Mouse (Mus musculus) mesoderm, embryonic 11.5 days (tissue): ENCODE measurements around the gene Trabd2b.

Experiments
- DNase-seq: peaks from one replicate; pipeline ENCODE4 v3.0.0-alpha.2; 2012; ENCODE audit warnings: low read depth, low spot score

Gene Trabd2b

DNA sequence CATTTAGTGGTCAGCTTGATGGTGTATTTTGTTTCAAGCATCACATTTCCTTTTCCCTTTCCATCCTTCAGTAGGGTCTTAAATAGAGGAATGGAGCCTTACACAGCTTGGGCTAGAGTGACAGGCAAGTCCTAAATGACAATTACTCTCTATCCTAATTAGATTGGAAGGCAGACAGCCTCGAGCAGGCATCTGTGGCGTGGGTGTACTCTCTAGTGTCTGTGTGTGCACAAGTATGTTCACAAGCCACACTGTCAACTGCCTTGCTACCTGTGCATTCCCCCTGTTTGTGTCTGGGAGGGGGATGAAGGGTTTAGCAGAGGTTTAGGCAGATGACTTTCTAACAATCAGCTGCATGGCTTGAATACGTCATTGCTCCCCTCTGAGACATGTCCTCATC is 6.7 kb upstream of the Trabd2b start:
- DNase-seq = no peak

DNA sequence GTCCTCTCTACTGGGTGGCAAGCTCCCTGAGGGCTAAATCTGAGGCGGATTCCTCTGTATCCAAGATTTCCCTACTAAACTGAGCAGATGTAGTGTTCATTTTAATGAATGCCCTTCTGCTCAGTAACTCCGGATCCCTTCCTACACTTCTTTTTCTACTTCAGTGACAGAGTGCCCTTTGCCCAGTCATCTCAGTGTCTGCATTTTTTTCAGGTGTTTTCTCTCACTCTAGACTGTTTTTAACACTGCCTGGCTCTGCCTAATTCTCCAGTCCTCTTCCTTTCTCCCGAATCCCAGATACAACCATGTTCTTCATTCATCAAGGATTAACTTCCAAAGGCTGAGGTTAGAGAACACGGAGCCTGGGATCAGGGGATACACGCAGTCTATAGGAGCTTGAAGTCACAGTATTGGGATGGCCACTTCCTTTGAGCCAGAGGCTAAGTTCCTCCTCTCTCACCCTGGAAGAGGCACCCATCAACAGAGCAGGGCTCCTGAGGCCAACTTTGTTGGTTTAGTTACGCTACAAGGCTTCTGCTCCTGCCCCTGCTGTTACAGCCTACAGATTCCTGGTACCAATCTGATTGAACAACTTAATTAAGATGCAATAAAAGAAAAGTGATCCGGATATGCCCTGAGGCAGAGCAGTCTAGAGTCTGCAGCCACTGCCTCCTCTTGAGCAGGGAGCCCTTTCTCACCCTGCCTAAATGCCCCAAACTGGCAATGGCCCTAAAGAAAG is 4.4 kb upstream of the Trabd2b start:
- no peak for DNase-seq

DNA sequence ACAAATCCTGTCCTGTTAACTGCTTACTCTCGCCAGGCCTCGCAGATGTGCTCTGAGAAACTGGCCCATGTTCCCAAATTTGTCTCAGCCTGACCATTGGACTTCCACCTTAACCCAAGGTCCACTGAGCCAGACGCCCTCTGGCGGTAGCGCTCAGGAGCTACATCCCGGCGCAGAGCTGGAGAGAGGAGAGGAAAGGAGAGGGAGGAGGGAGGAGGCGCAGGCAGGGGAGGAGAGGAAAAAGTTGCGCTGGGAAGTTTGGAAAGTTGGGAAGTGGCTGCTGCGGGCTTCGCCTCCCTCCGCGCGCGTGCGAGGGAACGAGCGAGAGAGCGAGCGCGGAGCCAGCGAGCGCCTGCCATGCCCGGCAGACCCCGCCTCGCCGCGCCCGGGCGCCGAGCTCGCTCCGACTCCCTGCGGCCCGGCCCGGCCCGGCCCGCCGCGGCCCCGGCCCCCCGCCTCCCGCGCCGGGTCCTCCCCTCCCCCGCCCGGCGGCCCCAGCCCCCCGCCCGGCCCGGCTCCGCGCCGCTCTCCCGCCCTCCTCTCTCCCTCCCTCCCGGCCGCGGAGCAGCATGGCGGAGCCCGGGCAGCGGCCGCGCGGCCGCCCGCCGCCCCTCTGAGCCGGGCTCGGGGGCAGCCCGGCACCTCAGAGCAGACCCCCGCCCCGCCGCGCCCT is 706 bp upstream of the Trabd2b start:
- peak; percentile 96 for DNase-seq

DNA sequence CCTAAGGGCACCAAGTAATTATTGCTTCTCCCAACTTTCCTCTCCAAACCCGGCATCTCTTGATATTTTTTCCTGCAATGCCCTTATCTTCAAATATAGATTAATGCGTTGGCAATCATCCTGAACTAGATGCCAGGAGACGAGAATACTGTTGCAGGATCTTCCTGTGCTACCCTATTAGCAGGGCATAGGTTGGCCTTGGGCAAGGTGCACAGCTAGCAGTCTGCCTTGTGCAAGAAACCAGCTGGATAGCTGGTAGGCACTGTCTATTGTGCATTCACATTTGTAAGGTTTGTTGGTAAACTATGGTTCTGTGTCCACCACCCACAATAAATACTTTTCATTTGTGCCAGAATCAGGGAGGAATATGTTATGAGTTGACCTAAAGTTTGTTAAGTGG is 992 bp downstream of the Trabd2b start:
- DNase-seq = no peak

DNA sequence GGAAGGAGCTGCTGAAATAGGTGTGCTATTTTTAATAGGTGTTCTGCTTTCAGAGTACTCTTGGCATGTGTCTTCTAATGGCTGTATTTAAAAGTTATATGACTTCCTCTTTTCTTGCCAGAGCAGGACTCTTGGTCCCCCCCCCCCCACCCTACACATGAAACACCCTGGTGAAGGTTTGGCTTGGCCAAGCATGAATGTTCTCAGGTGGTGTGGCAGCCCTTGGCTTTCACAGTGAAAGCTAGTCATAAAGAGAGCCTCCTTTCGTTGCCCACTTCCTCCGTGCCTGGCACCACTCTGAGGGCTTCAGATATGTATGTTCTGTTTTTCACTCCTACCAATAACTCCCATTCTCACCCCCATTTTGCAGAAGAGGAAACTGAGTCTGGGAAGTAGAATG is 1.8 kb downstream of the Trabd2b start:
- no peak for DNase-seq

DNA sequence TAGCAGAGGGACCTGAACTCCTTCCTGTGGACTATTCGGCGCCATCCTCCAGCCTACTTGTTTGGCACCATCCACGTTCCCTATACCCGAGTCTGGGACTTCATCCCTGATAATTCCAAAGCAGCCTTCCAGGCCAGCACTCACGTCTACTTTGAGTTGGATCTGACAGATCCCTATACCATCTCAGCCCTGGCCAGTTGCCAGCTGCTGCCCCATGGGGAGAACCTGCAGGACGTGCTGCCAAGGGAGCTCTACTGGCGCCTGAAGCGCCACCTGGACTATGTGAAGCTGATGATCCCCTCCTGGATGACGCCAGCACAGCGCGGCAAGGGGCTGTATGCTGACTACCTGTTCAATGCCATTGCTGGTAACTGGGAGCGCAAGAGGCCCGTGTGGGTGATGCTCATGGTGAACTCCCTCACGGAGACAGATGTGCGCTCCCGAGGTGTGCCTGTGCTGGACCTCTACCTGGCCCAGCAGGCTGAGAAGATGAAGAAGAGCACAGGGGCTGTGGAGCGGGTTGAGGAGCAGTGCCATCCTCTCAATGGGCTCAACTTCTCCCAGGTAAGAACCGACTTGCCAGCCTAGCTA is 2.5 kb downstream of the Trabd2b start:
- DNase-seq = no peak

DNA sequence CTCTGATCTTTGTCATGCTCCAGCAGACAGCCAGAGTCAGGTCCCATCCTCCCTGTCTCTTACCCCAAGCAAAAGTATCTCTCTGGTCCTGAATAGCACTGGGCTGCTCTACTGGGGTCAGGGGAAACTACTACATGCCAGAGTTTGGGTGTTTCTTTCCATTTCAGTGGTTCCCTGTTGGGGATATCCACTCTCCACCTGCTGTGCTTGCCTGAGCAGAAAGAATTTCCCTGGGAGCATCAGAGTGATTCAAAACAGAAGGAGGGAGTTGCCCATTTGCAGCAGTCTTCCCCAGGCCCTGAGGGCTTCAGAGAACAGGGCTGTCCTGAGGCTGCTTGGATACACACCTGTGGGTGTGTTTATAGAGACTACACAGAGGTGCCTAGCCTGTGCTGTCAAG is 3.0 kb downstream of the Trabd2b start:
- DNase-seq = no peak

DNA sequence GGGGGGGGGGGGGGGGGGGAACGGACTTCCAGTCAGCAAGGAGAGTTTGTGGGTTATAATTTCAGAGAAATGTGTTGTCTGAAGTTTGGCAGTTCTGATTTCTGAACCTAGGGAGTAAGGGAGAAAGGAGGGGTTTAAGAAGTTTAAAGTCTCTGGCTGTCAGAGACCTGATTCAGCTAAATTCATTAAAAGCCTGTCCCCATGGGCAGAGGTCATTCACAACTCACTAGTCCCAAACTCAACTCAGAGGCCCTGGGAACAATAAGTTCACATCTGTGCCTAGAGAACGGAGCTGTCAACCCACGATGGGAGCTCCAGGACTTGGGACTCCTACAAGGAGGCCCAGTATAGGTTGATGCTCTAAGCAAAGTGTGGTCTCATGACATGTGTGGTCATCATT is 3.5 kb downstream of the Trabd2b start:
- DNase-seq = no peak

DNA sequence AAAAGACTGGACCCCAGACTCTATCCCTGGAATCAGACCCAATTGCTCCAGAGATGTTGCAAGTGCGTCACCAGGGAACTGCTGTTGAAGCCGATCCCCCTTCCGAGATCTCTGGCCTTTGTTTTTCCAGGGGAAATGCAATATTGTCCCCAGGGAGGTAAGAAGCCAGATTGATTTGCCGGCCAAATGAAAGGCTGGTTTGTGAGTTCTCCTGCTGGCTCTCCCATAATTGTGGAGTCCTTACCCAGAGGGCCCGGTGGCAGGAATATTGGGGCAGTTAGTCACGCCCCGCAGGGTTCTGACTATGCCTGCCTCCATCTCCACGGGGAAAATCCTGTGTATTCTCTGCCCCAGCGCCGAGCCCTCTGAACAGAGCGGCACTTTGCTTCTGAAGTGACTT is 3.9 kb downstream of the Trabd2b start:
- peak; percentile 64 for DNase-seq

DNA sequence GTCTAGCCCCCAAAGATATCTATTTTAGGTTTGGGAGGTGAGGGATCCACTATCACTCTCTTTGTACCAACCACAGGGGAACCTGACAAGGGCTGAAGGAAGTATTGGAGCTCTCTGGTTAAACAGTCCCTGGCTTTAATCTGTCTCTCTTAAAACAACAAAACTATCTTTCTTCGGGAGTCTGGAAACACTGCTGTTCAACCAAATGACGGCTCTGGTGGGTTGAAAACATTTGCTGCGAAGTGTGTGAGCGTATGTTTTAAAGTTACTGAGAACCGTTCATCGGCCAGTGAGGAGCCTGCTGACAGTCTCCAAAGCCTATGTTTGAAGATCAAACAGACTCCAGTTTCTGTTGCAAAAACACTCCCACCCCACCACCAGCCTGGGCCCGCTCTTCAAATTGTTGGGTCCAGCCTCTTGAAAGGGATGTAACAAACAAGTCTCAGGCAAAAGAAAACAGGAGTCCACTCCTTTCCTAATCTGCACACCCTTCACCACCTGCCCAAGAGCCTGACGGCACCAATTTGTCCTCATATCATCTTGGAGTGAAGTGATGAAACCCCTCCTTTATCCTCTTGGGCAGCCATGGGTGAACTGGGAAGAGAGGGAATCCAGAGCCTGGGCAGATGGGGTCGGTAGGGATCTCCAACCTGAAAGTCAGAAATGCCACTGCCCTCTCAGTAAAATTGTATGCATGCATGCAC is 4.6 kb downstream of the Trabd2b start:
- no peak for DNase-seq

DNA sequence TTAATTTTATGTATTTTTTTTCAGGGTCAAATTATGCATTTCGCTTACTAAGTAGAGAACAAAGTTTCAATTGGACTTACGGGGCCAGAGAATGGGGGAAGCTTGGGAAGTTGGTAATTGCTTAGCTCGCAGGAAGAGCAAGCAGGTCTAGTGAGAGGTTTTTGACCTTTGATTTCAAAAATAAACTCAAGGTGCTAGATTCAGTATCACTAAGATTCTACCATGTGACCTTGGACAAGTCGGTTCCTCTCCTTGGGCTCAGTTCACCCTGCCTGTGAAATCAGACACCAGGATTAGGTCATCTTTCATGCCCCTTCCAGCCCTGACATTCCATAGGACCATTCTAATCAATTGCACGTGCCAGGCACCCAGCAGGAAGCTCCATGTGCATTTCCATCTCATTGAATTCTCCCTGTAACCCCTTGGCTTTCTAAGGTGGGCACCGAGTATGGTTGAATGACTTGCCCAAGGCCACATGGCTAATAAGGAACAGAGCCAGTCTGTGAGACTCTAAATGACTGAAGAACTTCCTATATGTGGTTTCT is 5.4 kb downstream of the Trabd2b start:
- peak; percentile 38 for DNase-seq

DNA sequence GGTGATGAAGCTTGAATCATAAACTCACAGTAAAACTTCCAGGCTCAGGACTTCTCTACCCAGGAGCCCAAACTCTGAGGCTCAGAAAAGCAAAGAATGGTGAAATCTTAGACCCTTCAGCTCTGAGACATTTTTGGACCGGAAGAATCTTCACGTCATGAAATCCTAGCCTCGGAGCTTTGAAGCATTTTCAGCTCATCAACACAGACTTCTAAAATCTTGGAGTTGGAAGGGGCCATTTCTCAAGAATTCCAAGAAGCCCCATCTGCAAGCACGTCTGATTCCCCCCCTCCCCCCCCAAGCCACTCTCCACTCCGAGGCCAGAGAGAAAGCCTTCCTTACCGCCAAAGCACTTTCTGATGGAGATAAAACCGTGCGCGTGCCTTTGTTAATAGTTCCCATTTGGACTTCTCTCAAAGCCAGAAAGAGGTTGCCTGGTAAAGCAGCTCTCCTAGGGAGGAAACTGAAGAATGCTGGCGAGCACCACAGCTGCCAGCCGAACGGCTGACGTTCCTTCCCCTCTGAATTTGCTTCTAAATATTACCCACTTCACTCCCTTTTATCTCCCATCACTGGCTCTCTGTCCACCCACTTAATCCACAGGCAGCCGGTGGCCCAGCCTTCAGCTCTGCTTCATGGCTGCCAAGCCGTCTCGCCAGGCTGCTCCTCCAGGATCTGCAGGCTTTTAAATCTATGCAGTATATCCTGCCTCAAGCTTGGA is 9.6 kb downstream of the Trabd2b start:
- no peak for DNase-seq

DNA sequence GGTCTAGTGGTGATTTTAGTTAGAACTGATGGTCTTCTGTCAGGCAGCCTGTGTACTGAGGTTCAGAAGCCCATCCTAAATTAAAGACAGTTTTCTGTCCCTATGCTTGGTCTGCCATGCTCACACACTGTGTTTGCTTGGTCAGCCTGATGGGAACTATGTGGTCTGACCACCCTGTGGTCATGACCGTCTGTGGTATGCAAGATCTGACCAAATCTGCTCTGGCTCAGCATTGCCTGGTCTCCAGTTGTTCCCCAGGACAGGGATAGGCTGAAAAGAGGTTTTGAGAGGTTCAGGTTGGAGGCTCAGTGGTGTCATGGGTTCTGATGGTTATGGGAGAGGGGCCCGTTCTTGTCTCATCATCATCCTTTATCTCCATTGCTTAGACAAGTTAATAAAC is 13.6 kb downstream of the Trabd2b start:
- DNase-seq = no peak

DNA sequence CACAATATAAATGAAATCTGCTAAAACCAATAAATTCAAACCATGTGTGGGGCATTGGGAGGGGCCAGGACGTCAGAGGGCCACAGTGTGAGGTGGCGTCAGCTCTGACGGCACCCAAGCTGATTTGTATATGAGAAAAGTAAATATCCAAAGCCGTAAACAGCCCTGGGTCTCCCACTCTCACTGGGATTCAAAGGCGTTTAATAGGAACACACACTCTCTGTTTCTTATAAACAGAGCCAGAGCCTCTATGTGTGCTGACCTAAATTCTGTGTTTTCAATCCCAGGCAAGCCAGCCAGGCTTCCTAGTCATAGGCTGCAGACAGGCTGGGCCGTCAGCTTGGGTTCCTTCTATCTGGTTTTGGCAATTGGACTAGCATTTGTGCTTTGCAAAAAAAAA is 16.6 kb downstream of the Trabd2b start:
- no peak for DNase-seq

DNA sequence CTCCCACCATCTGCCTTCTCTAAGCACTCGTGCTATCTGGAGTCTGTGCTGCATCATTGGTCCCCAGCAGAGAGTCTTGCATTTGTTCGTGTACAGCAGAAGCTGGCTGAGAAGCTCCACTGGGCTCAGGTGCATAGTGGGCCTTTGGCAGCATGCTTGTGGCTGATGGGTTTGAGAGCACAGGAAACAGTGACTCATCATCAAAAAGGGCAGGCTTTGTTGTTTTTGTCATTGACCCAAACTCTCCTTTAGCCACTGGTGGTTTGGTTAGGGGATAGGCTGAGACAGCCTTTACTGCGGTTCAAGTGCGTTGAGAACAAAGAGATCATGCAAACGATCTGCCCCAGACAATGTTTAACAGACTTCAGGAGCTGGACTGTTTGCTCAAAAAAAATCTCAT is 19.3 kb downstream of the Trabd2b start:
- no peak for DNase-seq

DNA sequence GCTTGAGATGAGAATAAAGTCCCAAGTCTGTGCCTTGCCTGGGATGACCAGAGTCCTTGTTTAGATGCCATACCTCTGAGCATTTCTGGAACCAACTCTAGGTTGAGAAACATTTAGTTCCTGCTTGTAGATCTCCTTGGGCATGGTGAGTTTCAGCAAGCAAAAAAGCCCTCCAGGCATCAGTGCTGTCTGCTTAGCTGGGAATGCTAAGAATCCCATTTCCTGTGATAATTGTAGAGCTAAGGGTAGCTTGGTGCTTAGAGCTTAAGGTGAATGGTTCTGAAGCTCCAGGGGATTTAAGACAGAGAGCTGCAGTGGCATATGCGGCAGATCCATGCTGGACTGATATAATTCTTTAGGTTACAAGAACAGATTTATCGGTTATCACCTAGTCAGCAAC is 26.2 kb downstream of the Trabd2b start:
- DNase-seq = no peak

DNA sequence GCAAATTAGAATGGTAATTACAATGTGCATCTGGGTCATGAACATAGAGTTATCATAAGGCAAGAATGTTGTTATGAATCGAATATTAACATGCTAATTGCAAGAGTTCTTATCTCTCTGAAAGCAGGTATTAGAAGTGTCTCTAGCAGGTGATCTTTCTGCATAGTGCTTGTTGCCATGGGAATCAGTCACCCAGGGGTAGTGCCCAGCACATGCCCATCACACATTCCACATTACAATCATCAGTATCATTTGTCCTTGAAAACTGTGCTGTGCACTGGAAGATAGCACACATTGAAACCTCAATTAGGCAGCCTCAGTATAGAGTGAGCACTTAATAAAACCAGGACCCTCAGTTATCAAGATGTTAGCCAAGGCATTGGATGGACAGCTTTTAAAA is 26.9 kb downstream of the Trabd2b start:
- no peak for DNase-seq

DNA sequence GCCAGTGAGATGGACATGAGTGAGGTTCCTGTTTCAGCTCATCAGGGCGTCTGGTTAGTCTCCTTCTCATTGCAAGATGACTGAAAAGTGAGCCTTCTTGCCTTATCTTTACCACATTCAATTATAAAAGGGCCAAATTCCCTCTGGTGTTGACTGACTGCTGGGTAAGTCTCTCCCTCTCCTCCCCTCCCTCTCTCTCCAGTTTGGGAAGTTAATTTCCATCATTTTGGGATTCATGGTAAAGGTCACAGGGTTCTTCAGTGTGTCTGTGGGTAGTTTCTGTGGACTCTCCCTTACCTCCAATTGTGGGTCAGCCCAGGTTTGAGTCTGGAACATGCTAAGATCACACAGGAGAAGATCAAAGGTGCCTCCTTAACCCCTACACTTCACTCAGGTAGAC is 28.2 kb downstream of the Trabd2b start:
- DNase-seq = no peak

DNA sequence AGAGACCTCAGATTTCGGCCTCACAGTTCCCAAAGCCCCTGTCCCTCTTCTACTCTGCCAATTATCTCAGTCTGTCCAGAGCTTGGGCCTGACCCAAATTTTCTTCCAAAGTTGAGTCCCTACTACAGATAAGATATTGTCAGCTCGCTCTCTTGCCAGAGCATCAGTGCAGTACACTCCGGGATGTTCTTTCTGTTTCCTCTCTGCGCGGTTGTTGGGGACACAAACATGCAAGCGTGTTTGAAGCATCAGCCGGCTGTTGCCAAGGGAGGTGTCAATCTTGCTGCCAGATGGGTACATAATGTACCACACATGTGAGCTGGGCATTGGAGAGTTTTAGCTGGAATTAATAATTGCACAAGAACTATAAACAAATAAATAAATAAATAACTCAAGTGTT is 28.9 kb downstream of the Trabd2b start:
- DNase-seq = no peak

DNA sequence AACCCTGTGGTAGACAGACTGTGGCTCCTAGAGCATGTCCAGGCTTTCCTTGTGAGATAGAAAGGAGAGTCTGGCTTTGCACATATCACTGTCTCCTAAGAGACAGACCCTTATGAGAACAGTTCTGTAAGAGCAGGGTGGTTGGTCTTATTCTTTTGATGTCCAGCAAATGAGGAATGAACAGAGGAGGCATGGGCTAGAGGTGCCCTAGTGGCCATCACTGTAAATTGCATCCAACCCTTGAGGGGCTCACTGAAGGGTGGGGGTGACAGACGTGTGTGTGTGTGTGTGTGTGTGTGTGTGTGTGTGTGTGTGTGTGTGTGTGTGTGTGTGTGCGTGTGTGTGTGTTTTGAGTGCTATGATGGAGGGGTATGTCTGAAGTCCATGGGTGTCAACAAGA is 32.2 kb downstream of the Trabd2b start:
- no peak for DNase-seq

DNA sequence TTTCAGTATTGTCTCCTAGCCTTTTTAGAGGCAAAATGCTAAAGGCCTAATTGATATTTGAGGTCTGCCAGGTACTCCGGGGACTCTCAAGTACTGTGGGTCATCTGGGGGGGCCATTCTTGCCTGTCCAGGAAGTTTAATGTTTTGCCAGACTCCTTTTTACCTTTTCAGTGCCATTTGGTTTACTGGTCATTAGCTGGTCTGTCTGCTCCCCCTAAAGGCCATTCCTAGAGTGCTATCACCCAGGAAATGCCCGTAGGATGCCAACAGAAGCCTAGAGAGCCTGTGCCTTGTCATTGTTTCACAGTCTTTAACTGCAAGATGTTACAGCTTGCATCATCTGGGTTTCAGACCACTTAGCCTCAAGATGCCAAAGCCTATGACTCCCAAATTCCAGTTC is 35.7 kb downstream of the Trabd2b start:
- no peak for DNase-seq

DNA sequence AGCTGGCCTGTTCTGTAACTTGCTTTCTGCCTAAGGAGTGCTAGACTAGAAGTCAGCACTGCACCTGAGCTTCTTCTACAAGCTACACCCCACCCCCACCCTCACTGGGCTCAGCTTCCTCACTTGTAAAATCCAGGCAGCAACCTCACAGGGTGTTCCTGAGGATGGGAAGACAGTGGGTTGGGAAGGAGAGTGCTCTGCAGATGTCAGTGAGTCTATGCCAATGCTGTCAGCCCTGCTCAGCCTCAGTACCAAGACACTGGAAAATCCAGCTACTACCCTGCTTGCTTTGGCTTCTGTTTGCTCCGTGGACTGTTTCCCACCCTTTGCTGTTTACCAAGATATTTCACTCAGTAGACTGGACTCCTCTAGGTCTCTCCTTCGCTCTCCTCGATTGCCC is 36.1 kb downstream of the Trabd2b start:
- no peak for DNase-seq
